Mouse (Mus musculus): ENCODE measurements around the gene Atf1. TPM values are rescaled to one million over a fixed set of nuclear protein-coding genes. Genes with fewer than 3 reads are reported as not detected.

Gene Atf1
- 34.1 and 35.2 TPM in 2 replicates for polyA plus RNA-seq (2012; rRNA removed)

DNA sequence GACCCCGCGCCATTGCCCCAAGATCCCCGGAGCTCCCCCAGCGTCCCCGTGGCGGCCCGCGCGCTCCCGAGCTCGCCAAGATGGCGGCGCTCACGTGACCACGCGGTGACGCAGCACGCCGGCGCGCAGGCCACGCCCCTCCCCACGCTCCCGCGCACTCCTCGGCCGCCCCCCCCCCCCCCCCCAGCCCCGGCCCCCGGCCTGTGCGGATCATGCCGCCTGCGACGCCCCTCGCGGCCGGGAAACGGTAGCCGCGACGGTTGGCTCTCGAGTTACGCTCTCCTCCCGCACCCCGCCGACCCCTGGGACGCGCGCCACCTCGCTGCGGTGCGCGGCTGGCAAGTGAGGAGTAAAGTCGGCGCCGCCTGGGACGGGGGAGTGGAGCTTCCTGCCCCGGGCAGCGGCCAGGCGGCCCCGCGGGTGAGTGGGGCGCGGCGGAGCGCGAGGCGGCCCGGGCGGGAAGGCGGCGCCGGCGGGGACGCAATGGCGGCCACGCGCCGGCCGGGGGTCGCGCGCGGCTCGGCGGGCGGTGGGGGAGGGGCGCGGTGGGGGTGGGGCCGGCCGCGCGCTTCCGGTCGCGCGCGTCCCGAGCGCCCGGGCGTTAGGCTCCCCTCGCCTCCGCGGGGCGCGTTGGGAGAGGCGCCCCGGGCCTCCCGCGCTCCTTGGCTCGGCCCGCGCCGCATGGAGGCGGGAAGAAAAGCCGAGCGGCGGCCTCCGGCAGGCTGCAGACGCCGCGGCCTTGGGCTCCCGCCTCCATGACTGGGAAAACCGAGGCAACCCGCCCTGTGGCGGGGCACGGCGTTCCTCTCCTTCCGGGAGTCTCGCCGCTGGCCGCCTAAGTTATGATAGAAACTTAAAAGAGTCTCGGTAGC is at the start of gene Atf1:
Atf1 (plus strand) TSS at position 157 of the 872 bp plus-strand sequence.

DNA sequence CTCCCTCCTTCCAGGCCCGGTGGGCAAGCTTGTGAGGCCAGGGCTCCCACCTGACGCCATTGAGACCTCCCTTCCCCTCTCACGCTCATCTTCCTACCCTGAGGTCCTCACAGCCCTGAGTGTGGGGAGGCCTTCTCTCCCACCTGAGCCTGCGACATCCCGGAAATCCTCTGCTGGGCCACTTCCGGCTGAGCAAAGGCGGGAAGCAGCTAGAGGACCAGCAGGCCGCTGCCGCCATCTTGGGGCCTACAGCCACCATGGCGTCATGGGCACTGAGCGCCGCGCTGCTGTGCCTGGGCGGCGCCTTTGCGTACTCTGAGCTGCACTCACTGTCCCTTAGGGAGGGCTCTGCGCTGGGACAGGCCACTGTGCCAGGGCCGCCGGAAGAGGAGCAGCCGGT is 53.0 kb downstream of the Atf1 start, which contains the start of gene Tmprss12:
Tmprss12 (plus strand) TSS at position 212 of the 400 bp plus-strand sequence.

DNA sequence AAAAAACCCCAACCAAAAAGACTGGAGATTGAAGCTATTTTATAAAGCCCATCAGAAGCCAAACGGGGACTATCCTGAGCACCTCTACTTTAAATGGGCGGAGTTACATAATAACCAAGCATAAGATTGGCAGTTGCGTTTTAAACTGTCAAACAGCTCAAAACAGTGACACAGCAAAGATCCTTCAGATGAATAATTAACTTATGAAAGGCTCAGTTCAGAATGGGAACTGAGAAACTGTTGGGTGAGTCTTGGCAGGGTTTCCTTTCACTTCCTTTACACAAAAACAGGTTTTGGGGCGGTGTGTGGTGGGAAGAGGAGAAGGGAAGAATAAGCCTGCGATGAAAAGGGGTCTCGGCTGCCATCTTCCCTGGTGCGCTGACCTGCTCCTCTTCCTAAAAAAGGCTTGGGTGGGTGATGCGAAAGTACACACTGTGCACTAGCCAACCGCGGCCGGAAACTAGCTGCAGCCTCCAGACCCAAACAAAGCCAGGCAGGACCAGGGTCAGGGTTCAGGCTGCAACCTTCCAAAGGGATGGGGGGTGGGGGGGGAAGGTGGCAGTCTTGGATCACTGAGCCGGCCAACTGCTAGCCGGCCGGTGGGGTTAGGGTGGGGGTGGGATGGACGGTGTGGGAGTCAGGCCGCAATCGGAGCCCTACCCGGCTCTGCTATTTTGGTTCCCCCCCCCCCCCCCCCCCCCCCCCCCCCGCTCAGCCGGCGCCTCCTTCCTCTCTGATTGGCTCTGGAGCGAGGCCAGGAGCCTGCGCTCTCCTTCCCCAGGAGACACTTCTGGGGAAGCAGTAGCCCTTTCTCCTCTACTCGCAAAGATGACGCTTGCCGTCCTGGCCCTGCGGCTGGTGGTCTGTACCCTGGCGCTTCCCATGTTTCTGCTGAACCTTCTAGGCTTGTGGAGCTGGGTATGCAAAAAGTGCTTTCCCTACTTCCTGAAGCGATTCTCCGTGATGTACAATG is 76.7 kb downstream of the Atf1 start, which contains the start of gene Mettl7a1:
Mettl7a1 (plus strand) TSS at position 122 of the 973 bp plus-strand sequence.

Other genes starting within 250 kb of the Atf1 start
- gene Dip2b, start 189.2 kb upstream of the Atf1 start, polyA plus RNA-seq (2012; rRNA removed): 21.7 and 22.6 TPM in 2 replicates
- not detected in 2 replicates for gene Tmprss12, start 53.0 kb downstream of the Atf1 start, polyA plus RNA-seq (2012; rRNA removed)
- gene Mettl7a1, start 76.3 kb downstream of the Atf1 start, polyA plus RNA-seq (2012; rRNA removed): 11.7 and 16.6 TPM in 2 replicates
- 0.06 and 0.16 TPM in 2 replicates for gene Mettl7a3, start 107.1 kb downstream of the Atf1 start, polyA plus RNA-seq (2012; rRNA removed)
- 0.09 TPM in 1 of 2 replicates, not detected in the other for gene Methig1, start 125.3 kb downstream of the Atf1 start, polyA plus RNA-seq (2012; rRNA removed)
- gene Mettl7a2, start 125.4 kb downstream of the Atf1 start, polyA plus RNA-seq (2012; rRNA removed): not detected in 2 replicates
- gene Higd1c, start 136.7 kb downstream of the Atf1 start, polyA plus RNA-seq (2012; rRNA removed): 0.12 TPM in 1 of 2 replicates, not detected in the other
- gene Gm5475, start 194.3 kb downstream of the Atf1 start, polyA plus RNA-seq (2012; rRNA removed): not detected in 2 replicates
- 23.9 and 31.8 TPM in 2 replicates for gene Slc11a2, start 197.3 kb downstream of the Atf1 start, polyA plus RNA-seq (2012; rRNA removed)
- 44.8 and 63.6 TPM in 2 replicates for gene Letmd1, start 241.2 kb downstream of the Atf1 start, polyA plus RNA-seq (2012; rRNA removed)

All from central nervous system, embryonic 11.5 days (tissue).